Mouse (Mus musculus) stomach, postnatal 0 days (tissue): ENCODE measurements around the gene Gm11236. TPM values are rescaled to one million over a fixed set of nuclear protein-coding genes. Genes with fewer than 3 reads are reported as not detected.
"Not testable (repeated sequence)": the region's sequence is repeated elsewhere in the genome, so short reads cannot be mapped to it uniquely, and the experiment has no call there.

Source experiments
- ATAC-seq: fragments of 200-750 bp; cut with Nextera tagmentation; 2 replicates; pipeline ENCODE4 v1.8.0; 2017; ENCODE audit not compliant: low FRiP score, low TSS enrichment
- DNase-seq: peaks from one replicate; pipeline ENCODE4 v3.0.0-alpha.2; 2016; ENCODE audit warnings: low spot score
- H3K27ac ChIP-seq: fragments of 300-500 bp; sonication (generic); replicated peaks from 2 replicates; pipeline ENCODE4 v1.5.1; 2014; ENCODE audit warnings: mild to moderate bottlenecking, control low read depth
- H3K27me3 ChIP-seq: fragments of 300-500 bp; sonication (generic); 2 replicates; pipeline ENCODE4 v1.6.1; 2014; ENCODE audit warnings: low read length; ENCODE audit not compliant: control insufficient read depth, insufficient read depth
- H3K36me3 ChIP-seq: fragments of 300-500 bp; sonication (generic); 2 replicates; pipeline ENCODE4 v1.6.1; 2014; ENCODE audit warnings: low read length, mixed read lengths; ENCODE audit not compliant: control insufficient read depth, insufficient read depth
- H3K4me1 ChIP-seq: fragments of 300-500 bp; sonication (generic); replicated peaks from 2 replicates; pipeline ENCODE4 v1.6.1; 2014; ENCODE audit warnings: antibody characterized with exemption; ENCODE audit not compliant: control insufficient read depth, insufficient read depth
- H3K4me2 ChIP-seq: fragments of 300-500 bp; sonication (generic); replicated peaks from 2 replicates; pipeline ENCODE4 v1.6.1; 2014; ENCODE audit warnings: low read depth, mild to moderate bottlenecking, control low read depth, moderate library complexity
- H3K4me3 ChIP-seq: fragments of 300-500 bp; sonication (generic); 2 replicates; pipeline ENCODE4 v1.5.1; 2014; ENCODE audit warnings: low read depth, low read length, control low read depth
- H3K9ac ChIP-seq: fragments of 300-500 bp; sonication (generic); 2 replicates; pipeline ENCODE4 v1.6.1; 2014; ENCODE audit warnings: mild to moderate bottlenecking, low read length, control low read depth, mixed read lengths
- H3K9me3 ChIP-seq: fragments of 300-500 bp; sonication (generic); 2 replicates; pipeline ENCODE4 v1.6.1; 2016; ENCODE audit warnings: low read length; ENCODE audit not compliant: control insufficient read depth
- CTCF ChIP-seq: IDR thresholded peaks from 2 replicates; pipeline ENCODE4 v1.5.1; 2016; ENCODE audit warnings: antibody characterized with exemption, low read depth, mild to moderate bottlenecking, moderate library complexity
- EP300 ChIP-seq: optimal IDR thresholded peaks from 2 replicates; pipeline ENCODE3; 2016; ENCODE audit warnings: antibody characterized with exemption
- whole genome bisulfite sequencing: fragments of 180-500 bp; shearing (Covaris S2); extraction: QIAGEN DNeasy Blood & Tissue Kit; methylation state at CpG from one replicate; pipeline ENCODE4 v1.1.7; 2014; 5-methylcytosine and 5-hydroxymethylcytosine counted together
- polyA plus RNA-seq: library from polyadenylated mRNA; unstranded; fragments of >200 nt; fragmentation: Nextera tagmentation; extraction: Ambion mirVana; gene quantifications from 2 replicates; pipeline ENCODE4 v1.2.1, GENCODE M21; 2015

Gm11236 gene
- polyA plus RNA-seq, result not detected in 2 replicates

DNA sequence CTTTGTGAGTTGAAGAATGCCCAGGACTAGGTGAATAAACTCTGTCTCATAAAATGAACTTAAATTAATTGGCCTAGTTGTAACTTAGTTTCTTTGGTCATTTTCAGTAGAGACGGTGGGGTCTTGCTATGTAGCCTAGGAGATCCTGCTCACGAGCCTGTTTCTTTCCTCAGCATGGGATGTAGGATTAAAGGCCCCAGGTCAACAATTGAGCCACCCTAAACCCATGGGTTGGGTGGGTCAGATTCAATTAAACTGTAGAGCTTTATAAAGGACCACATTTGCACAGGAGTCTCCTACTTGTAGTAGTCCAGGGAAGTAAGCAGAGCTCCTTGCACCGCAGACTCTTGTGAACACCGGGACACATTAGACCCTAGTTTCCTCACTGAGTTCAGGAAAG, at the start of gene Gm11236:
Gm11236 (plus strand) TSS at position 301 of the 400 bp plus-strand sequence.
- ATAC-seq, DNase-seq: not testable (repeated sequence)

DNA sequence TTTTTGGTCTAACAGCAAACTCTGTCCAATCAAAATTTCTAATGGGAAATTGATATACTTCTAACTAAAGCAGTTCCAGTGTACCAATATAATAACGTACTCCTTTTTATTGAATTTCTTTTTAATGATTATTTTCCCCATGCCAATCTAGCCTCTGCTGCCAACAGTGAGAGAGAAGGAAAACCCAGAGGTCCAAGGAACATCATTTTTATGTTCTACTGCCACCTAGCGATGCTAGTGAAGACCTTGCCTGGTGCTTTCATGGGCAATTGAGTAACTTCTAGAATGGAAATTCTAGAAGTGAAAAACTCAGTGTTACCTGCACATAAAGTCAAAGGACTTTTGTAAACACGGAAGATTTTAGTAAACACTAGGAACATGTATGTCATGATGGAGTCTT, 38.7 kb upstream of the Gm11236 start:
- Histone ChIP-seq H3K36me3 (no peaks in the 10 kb centered on the region), H3K9ac (no peak overlapping the region), H3K9me3 (no peaks in the 10 kb centered on the region), H3K27ac (no peak overlapping the region), H3K27me3 (no peaks in the 10 kb centered on the region), H3K4me3 (no peak overlapping the region), H3K4me1 (no peaks in the 10 kb centered on the region), H3K4me2 (no peak overlapping the region)
- 7% methylated on average over 3 of the region's 3 CpGs for WGBS
- no peak for ATAC-seq
- no peak for DNase-seq
- TF ChIP-seq CTCF (peak; percentile 77), EP300 (no peak)

More for the DNA sequence above, at the start of gene Gm11236:
- not testable (repeated sequence) for H3K27ac ChIP-seq, H3K4me2 ChIP-seq, H3K9me3 ChIP-seq, H3K27me3 ChIP-seq, H3K36me3 ChIP-seq, H3K9ac ChIP-seq, H3K4me1 ChIP-seq, H3K4me3 ChIP-seq
- no CpG with 5 or more reads among the region's 4 CpGs for WGBS

DNA sequence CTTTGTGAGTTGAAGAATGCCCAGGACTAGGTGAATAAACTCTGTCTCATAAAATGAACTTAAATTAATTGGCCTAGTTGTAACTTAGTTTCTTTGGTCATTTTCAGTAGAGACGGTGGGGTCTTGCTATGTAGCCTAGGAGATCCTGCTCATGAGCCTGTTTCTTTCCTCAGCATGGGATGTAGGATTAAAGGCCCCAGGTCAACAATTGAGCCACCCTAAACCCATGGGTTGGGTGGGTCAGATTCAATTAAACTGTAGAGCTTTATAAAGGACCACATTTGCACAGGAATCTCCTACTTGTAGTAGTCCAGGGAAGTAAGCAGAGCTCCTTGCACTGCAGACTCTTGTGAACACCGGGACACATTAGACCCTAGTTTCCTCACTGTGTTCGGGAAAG, 30.3 kb upstream of the Gm11236 start, which contains the start of gene Gm11238:
Gm11238 (plus strand) TSS at position 301 of the 400 bp plus-strand sequence.
- WGBS, result no CpG with 5 or more reads among the region's 3 CpGs

DNA sequence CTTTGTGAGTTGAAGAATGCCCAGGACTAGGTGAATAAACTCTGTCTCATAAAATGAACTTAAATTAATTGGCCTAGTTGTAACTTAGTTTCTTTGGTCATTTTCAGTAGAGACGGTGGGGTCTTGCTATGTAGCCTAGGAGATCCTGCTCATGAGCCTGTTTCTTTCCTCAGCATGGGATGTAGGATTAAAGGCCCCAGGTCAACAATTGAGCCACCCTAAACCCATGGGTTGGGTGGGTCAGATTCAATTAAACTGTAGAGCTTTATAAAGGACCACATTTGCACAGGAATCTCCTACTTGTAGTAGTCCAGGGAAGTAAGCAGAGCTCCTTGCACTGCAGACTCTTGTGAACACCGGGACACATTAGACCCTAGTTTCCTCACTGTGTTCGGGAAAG, 15.2 kb upstream of the Gm11236 start, which contains the start of gene Gm11237:
Gm11237 (plus strand) TSS at position 301 of the 400 bp plus-strand sequence.
- not testable (repeated sequence) for H3K9ac ChIP-seq, H3K4me3 ChIP-seq, H3K4me2 ChIP-seq, H3K4me1 ChIP-seq, ATAC-seq, DNase-seq, H3K9me3 ChIP-seq, H3K27ac ChIP-seq, H3K27me3 ChIP-seq, H3K36me3 ChIP-seq
- no CpG with 5 or more reads among the region's 3 CpGs for WGBS

More for the DNA sequence above, 30.3 kb upstream of the Gm11236 start, which contains the start of gene Gm11238:
- not testable (repeated sequence) for H3K4me2 ChIP-seq, ATAC-seq, H3K4me1 ChIP-seq, H3K36me3 ChIP-seq, H3K4me3 ChIP-seq, H3K9me3 ChIP-seq, H3K9ac ChIP-seq, H3K27me3 ChIP-seq, DNase-seq, H3K27ac ChIP-seq

GRCm38 (mm10) chr4:73661864-73662263, 23.9 kb downstream of the Gm11236 start:
- not testable (repeated sequence) for H3K9me3 ChIP-seq, ATAC-seq, H3K27ac ChIP-seq, H3K4me3 ChIP-seq, H3K4me1 ChIP-seq, H3K4me2 ChIP-seq, H3K9ac ChIP-seq, DNase-seq, H3K27me3 ChIP-seq, H3K36me3 ChIP-seq
- 83% methylated on average over 4 of the region's 4 CpGs for WGBS

DNA sequence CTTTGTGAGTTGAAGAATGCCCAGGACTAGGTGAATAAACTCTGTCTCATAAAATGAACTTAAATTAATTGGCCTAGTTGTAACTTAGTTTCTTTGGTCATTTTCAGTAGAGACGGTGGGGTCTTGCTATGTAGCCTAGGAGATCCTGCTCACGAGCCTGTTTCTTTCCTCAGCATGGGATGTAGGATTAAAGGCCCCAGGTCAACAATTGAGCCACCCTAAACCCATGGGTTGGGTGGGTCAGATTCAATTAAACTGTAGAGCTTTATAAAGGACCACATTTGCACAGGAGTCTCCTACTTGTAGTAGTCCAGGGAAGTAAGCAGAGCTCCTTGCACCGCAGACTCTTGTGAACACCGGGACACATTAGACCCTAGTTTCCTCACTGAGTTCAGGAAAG, 30.1 kb downstream of the Gm11236 start, which contains the start of gene Gm11239:
Gm11239 (plus strand) TSS at position 301 of the 400 bp plus-strand sequence.
- H3K27ac ChIP-seq, DNase-seq, H3K4me1 ChIP-seq, H3K9ac ChIP-seq, H3K4me3 ChIP-seq, H3K27me3 ChIP-seq, ATAC-seq, H3K9me3 ChIP-seq, H3K36me3 ChIP-seq, H3K4me2 ChIP-seq: not testable (repeated sequence)
- no CpG with 5 or more reads among the region's 4 CpGs for WGBS

GRCm38 (mm10) chr4:73683216-73683615, 45.3 kb downstream of the Gm11236 start, which contains the start of gene Gm428:
Gm428 (plus strand) TSS chr4:73683516.
- not testable (repeated sequence) for H3K4me1 ChIP-seq, H3K27me3 ChIP-seq
- no CpG with 5 or more reads among the region's 4 CpGs for WGBS

More at GRCm38 (mm10) chr4:73683216-73683615, 45.3 kb downstream of the Gm11236 start, which contains the start of gene Gm428:
- H3K9ac ChIP-seq, H3K4me3 ChIP-seq, DNase-seq, H3K4me2 ChIP-seq, H3K36me3 ChIP-seq, ATAC-seq, H3K9me3 ChIP-seq, H3K27ac ChIP-seq: not testable (repeated sequence)
